Mouse (Mus musculus) thymus, adult 2 months (tissue): ENCODE measurements around the gene Cct8.

Experiments used
- CTCF ChIP-seq: fragments of 200-500 bp; IDR thresholded peaks from 2 replicates; pipeline ENCODE4 v1.5.1; 2012; ENCODE audit warnings: mild to moderate bottlenecking, control low read depth, low read length, moderate library complexity, borderline replicate concordance; ENCODE audit not compliant: control insufficient read depth, poor library complexity, insufficient read depth; ENCODE audit errors: extremely low read depth
- POLR2A ChIP-seq: fragments of 200-500 bp; IDR thresholded peaks from 2 replicates; pipeline ENCODE4 v1.6.1; 2012; ENCODE audit warnings: mild to moderate bottlenecking, low read length, control low read depth, moderate library complexity; ENCODE audit not compliant: control insufficient read depth, poor library complexity, insufficient read depth; ENCODE audit errors: extremely low read depth

DNA sequence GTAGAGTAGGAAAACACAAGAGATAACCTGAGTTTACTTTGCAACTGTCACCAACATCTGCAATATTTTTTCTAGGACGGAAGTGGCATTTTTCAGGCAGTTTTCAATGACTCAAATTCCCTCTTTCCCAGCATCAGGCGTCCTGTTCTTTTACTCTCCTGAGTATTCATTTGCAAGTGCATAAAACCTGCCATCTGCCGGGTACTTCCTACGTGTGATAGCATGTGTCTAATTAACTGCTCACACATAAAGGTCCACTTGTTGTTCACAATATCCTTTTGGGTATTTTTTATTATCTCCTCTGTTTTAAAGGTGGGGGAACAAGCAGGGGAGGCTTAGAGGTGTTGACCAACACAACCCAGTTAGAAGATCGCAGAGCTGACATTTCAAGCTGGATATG lies 16.0 kb upstream of the Cct8 start:
- no peak for TF ChIP-seq POLR2A
- no peak for TF ChIP-seq CTCF
